Mouse (Mus musculus) MEL (cell line): ENCODE measurements around the gene Spcs2. TPM values are rescaled to one million over a fixed set of nuclear protein-coding genes. Genes with fewer than 3 reads are reported as not detected.
A peak's percentile ranks its signal among the peaks of the same experiment; 100 is the strongest.

Experiments used
- DNase-seq: peaks from one replicate; pipeline ENCODE4 v3.0.0; 2011; ENCODE audit warnings: low read depth, low spot score
- H3K27ac ChIP-seq: 2 replicates; pipeline ENCODE4 v1.5.1; 2012; ENCODE audit warnings: low read depth, mild to moderate bottlenecking, control low read depth, low read length, moderate library complexity; ENCODE audit not compliant: control insufficient read depth
- H3K27me3 ChIP-seq, 2 experiments: fragments of 150-350 bp in 1 of 2; sonication (generic) in 1 of 2; 2 replicates each; pipeline ENCODE4 v1.6.1; 2012; ENCODE audit warnings: low read length in 2 of 2, mild to moderate bottlenecking in 2 of 2, improper control_type of control experiment in 1 of 2, moderate library complexity in 1 of 2; ENCODE audit not compliant: insufficient read depth in 2 of 2, control insufficient read depth in 1 of 2
- H3K36me3 ChIP-seq, 2 experiments: 2 replicates each; pipeline ENCODE4 v1.6.1; 2012 to 2014; ENCODE audit warnings: low read length in 2 of 2, improper control_type of control experiment in 1 of 2, inconsistent platforms in 1 of 2, mild to moderate bottlenecking in 1 of 2; ENCODE audit not compliant: insufficient read depth in 2 of 2, control insufficient read depth in 1 of 2
- H3K4me1 ChIP-seq, 2 experiments: fragments of 150-350 bp in 1 of 2; sonication (generic) in 1 of 2; 2 replicates each; pipeline ENCODE4 v1.6.1; 2012; ENCODE audit warnings: low read length in 2 of 2, improper control_type of control experiment in 1 of 2, mild to moderate bottlenecking in 1 of 2; ENCODE audit not compliant: insufficient read depth in 2 of 2, control insufficient read depth in 1 of 2
- H3K4me3 ChIP-seq, 2 experiments: fragments of 150-350 bp in 1 of 2; sonication (generic) in 1 of 2; 2 replicates each; pipeline ENCODE4 v1.5.1; 2012; ENCODE audit warnings: low read depth in 2 of 2, low read length in 2 of 2, mild to moderate bottlenecking in 2 of 2, moderate library complexity in 2 of 2, control low read depth in 1 of 2, improper control_type of control experiment in 1 of 2; ENCODE audit not compliant: control insufficient read depth in 1 of 2, insufficient read depth in 1 of 2
- H3K79me2 ChIP-seq: 2 replicates; pipeline ENCODE4 v1.6.1; 2012; ENCODE audit warnings: mild to moderate bottlenecking, low read length, moderate library complexity; ENCODE audit not compliant: control insufficient read depth, poor library complexity, insufficient read depth
- H3K9ac ChIP-seq: 2 replicates; pipeline ENCODE4 v1.6.1; 2012; ENCODE audit warnings: low read depth, mild to moderate bottlenecking, control low read depth, low read length, moderate library complexity; ENCODE audit not compliant: control insufficient read depth, poor library complexity, severe bottlenecking
- H3K9me3 ChIP-seq: fragments of 150-350 bp; sonication (generic); replicated peaks from 2 replicates; pipeline ENCODE4 v1.6.1; 2012; ENCODE audit warnings: mild to moderate bottlenecking, low read length, improper control_type of control experiment, moderate library complexity; ENCODE audit not compliant: insufficient read depth
- CHD1 ChIP-seq: IDR thresholded peaks from 2 replicates; pipeline ENCODE4 v1.6.1; 2012; ENCODE audit warnings: low read depth, mild to moderate bottlenecking, inconsistent platforms, low read length, improper control_type of control experiment
- CHD2 ChIP-seq: IDR thresholded peaks from 2 replicates; pipeline ENCODE4 v1.6.1; 2011; ENCODE audit warnings: low read length, improper control_type of control experiment
- CTCF ChIP-seq, 3 experiments: IDR thresholded peaks in 2 of 3; conservative IDR thresholded peaks in 1 of 3; 2 replicates each; pipeline ENCODE4 v1.5.1; 2011 to 2012; ENCODE audit warnings: low read length in 3 of 3, low read depth in 2 of 3, mild to moderate bottlenecking in 2 of 3, improper control_type of control experiment in 1 of 3, inconsistent platforms in 1 of 3, mixed read lengths in 1 of 3, moderate library complexity in 1 of 3; ENCODE audit not compliant: control insufficient read depth in 1 of 3, insufficient read depth in 1 of 3, poor library complexity in 1 of 3, severe bottlenecking in 1 of 3
- ELF1 ChIP-seq: IDR thresholded peaks from 2 replicates; pipeline ENCODE4 v1.6.1; 2014; ENCODE audit warnings: low read depth, mild to moderate bottlenecking, inconsistent platforms, low read length, improper control_type of control experiment, moderate library complexity
- EP300 ChIP-seq, 2 experiments: IDR thresholded peaks; 2 replicates each; pipeline ENCODE4 v1.6.1; 2011; ENCODE audit warnings: improper control_type of control experiment in 2 of 2, low read length in 2 of 2, low read depth in 1 of 2, mild to moderate bottlenecking in 1 of 2
- ETS1 ChIP-seq: IDR thresholded peaks from 2 replicates; pipeline ENCODE4 v1.6.1; 2012; ENCODE audit warnings: low read depth, mild to moderate bottlenecking, inconsistent platforms, low read length, improper control_type of control experiment, moderate library complexity
- GABPA ChIP-seq: IDR thresholded peaks from 2 replicates; pipeline ENCODE4 v1.6.1; 2012; ENCODE audit warnings: low read depth, mild to moderate bottlenecking, inconsistent platforms, low read length, improper control_type of control experiment, moderate library complexity
- JUND ChIP-seq: IDR thresholded peaks from 2 replicates; pipeline ENCODE4 v1.6.1; 2011; ENCODE audit warnings: low read depth, mild to moderate bottlenecking, improper control_type of control experiment, low read length
- KAT2A ChIP-seq: conservative IDR thresholded peaks from 2 replicates; pipeline ENCODE4 v1.6.1; 2012; ENCODE audit warnings: low read depth, low read length, improper control_type of control experiment, inconsistent platforms
- MAFK ChIP-seq: IDR thresholded peaks from 2 replicates; pipeline ENCODE4 v1.6.1; 2011; ENCODE audit warnings: low read depth, mild to moderate bottlenecking, low read length, improper control_type of control experiment, borderline replicate concordance
- MAZ ChIP-seq: IDR thresholded peaks from 2 replicates; pipeline ENCODE4 v1.6.1; 2012; ENCODE audit warnings: low read depth, mild to moderate bottlenecking, inconsistent platforms, low read length, improper control_type of control experiment
- MXI1 ChIP-seq: IDR thresholded peaks from 2 replicates; pipeline ENCODE4 v1.6.1; 2011; ENCODE audit warnings: mild to moderate bottlenecking, low read depth, low read length, improper control_type of control experiment
- MYC ChIP-seq: IDR thresholded peaks from 2 replicates; pipeline ENCODE4 v1.6.1; 2011; ENCODE audit warnings: low read depth, mild to moderate bottlenecking, low read length, improper control_type of control experiment, moderate library complexity
- NELFE ChIP-seq: IDR thresholded peaks from 2 replicates; pipeline ENCODE4 v1.6.1; 2011; ENCODE audit warnings: low read depth, low read length, improper control_type of control experiment
- NRF1 ChIP-seq: IDR thresholded peaks from 2 replicates; pipeline ENCODE4 v1.6.1; 2014; ENCODE audit warnings: low read depth, mild to moderate bottlenecking, inconsistent platforms, low read length, improper control_type of control experiment, moderate library complexity; ENCODE audit not compliant: poor library complexity, insufficient read depth, severe bottlenecking
- POLR2A ChIP-seq, 2 experiments: IDR thresholded peaks; 2 replicates each; pipeline ENCODE4 v1.6.1; 2011 to 2012; ENCODE audit warnings: low read length in 2 of 2, mild to moderate bottlenecking in 2 of 2, control low read depth in 1 of 2, improper control_type of control experiment in 1 of 2, low read depth in 1 of 2, moderate library complexity in 1 of 2; ENCODE audit not compliant: control insufficient read depth in 1 of 2, insufficient read depth in 1 of 2, poor library complexity in 1 of 2
- POLR2AphosphoS5 ChIP-seq: IDR thresholded peaks from 2 replicates; pipeline ENCODE4 v1.6.1; 2012; ENCODE audit warnings: low read depth, borderline replicate concordance, mild to moderate bottlenecking, inconsistent platforms, low read length, moderate library complexity, mixed read lengths
- SIN3A ChIP-seq: IDR thresholded peaks from 2 replicates; pipeline ENCODE4 v1.6.1; 2012; ENCODE audit warnings: low read length, improper control_type of control experiment, inconsistent platforms
- SMC3 ChIP-seq: IDR thresholded peaks from 2 replicates; pipeline ENCODE4 v1.6.1; 2011; ENCODE audit warnings: low read depth, low read length, improper control_type of control experiment
- TAL1 ChIP-seq: IDR thresholded peaks from 2 replicates; pipeline ENCODE4 v1.6.1; 2012; ENCODE audit warnings: mild to moderate bottlenecking, inconsistent platforms, low read length, moderate library complexity, mixed read lengths
- TBP ChIP-seq: IDR thresholded peaks from 2 replicates; pipeline ENCODE4 v1.8.0; 2011; ENCODE audit warnings: low read depth, low read length, improper control_type of control experiment
- TCF12 ChIP-seq: IDR thresholded peaks from 2 replicates; pipeline ENCODE4 v1.6.1; 2014; ENCODE audit warnings: low read depth, mild to moderate bottlenecking, inconsistent platforms, low read length, improper control_type of control experiment, moderate library complexity
- UBTF ChIP-seq: IDR thresholded peaks from 2 replicates; pipeline ENCODE4 v1.6.1; 2012; ENCODE audit warnings: low read depth, mild to moderate bottlenecking, inconsistent platforms, low read length, improper control_type of control experiment, moderate library complexity, borderline replicate concordance; ENCODE audit not compliant: insufficient read depth
- USF1 ChIP-seq: IDR thresholded peaks from 2 replicates; pipeline ENCODE4 v1.6.1; 2014; ENCODE audit warnings: low read depth, mild to moderate bottlenecking, inconsistent platforms, low read length, improper control_type of control experiment, moderate library complexity
- ZC3H11A ChIP-seq: IDR thresholded peaks from 2 replicates; pipeline ENCODE4 v1.6.1; 2012; ENCODE audit warnings: low read depth, mild to moderate bottlenecking, inconsistent platforms, low read length, improper control_type of control experiment
- ZKSCAN1 ChIP-seq: IDR thresholded peaks from 2 replicates; pipeline ENCODE4 v1.6.1; 2012; ENCODE audit warnings: low read depth, mild to moderate bottlenecking, inconsistent platforms, low read length, improper control_type of control experiment, moderate library complexity
- ZMIZ1 ChIP-seq: IDR thresholded peaks from 2 replicates; pipeline ENCODE4 v1.6.1; 2012; ENCODE audit warnings: low read depth, mild to moderate bottlenecking, inconsistent platforms, low read length, improper control_type of control experiment, moderate library complexity
- ZNF384 ChIP-seq: IDR thresholded peaks from 2 replicates; pipeline ENCODE4 v1.6.1; 2012; ENCODE audit warnings: low read depth, mild to moderate bottlenecking, inconsistent platforms, low read length, improper control_type of control experiment
- polyA plus RNA-seq, 2 experiments: library from polyadenylated mRNA; stranded (reverse) in 1 of 2; unstranded in 1 of 2; fragments of >175 nt in 1 of 2; fragments of >200 nt in 1 of 2; gene quantifications; 2 replicates each; pipeline versions ENCODE4 v1.2.1 to v1.2.4; 2012; ENCODE audit warnings: low replicate concordance in 2 of 2, low read depth in 1 of 2; ENCODE audit not compliant: insufficient read length in 2 of 2, insufficient read depth in 1 of 2, missing spikeins in 1 of 2
- total RNA-seq: library from RNA; depleted of rRNA; stranded (reverse); fragments of 300-350 nt; gene quantifications from 2 replicates; pipeline ENCODE4 v1.2.3, GENCODE M21; 2012

The Spcs2 gene
- total and polyA plus RNA-seq, 3 experiments = 152 to 241 TPM; not detected in 1

- Histone ChIP-seq H3K4me3 (no peak overlapping the region), H3K79me2 (no peaks in the 10 kb centered on the region), H3K9ac (no peak overlapping the region), H3K27me3 (no peaks in the 10 kb centered on the region), H3K27ac (no peak overlapping the region), H3K9me3 (no peaks in the 10 kb centered on the region), H3K36me3 (peaks cover 0 to 21% of the 10 kb centered on the region in 2 experiments; a peak in 2 of 4 replicates), H3K4me1 (peaks cover 15 to 27% of the 10 kb centered on the region in 2 experiments)
- TF ChIP-seq KAT2A (no peak), CTCF (IDR thresholded peaks at IDR 0.05 in 2 of 3, conservative IDR thresholded peaks at IDR 0.05 in 1 of 3; ENCODE audit: control insufficient read depth in 1 of 3, insufficient read depth in 1 of 3, low read depth in 2 of 3, low read length in 3 of 3, poor library complexity in 1 of 3, severe bottlenecking in 1 of 3) (no peak), TCF12 (no peak), ZKSCAN1 (no peak), CHD2 (no peak), MAFK (no peak), SIN3A (no peak), SMC3 (no peak), CHD1 (no peak), ELF1 (no peak), ZNF384 (no peak), MYC (no peak), ETS1 (no peak), JUND (no peak), ZC3H11A (no peak), POLR2AphosphoS5 (no peak), NELFE (no peak), TAL1 (no peak), USF1 (no peak)
- DNase-seq = no peak
These were observed 1.2 kb upstream of the Spcs2 start for GRCm38 (mm10) chr7:99864241-99865028.

GRCm38 (mm10) chr7:99858813-99859585 lies 4.3 kb downstream of the Spcs2 start, which contains the start of gene Xrra1:
Gene Xrra1 (plus strand): TSS chr7:99859116.
- DNase-seq = peak; percentile 99
- Histone ChIP-seq H3K4me3 (peak within 1 kb of the TSS; percentile 88 to 95), H3K27ac (peak within 1 kb of the TSS; percentile 65), H3K9ac (peak within 1 kb of the TSS; percentile 97), H3K4me1 (peaks cover 12 to 14% of the 10 kb centered on the region in 2 experiments), H3K27me3 (no peaks in the 10 kb centered on the region), H3K36me3 (peaks cover 13 to 16% of the 10 kb centered on the region in 2 experiments), H3K9me3 (no peaks in the 10 kb centered on the region), H3K79me2 (peaks cover 25% of the 10 kb centered on the region)
- peak; percentile 87 for TF ChIP-seq ZKSCAN1
- no peak for TF ChIP-seq GABPA
- TF ChIP-seq POLR2A (IDR thresholded peaks at IDR 0.05; ENCODE audit: control insufficient read depth in 1 of 2, insufficient read depth in 1 of 2, low read depth in 1 of 2, low read length in 2 of 2, poor library complexity in 1 of 2) = peak; percentile 42 to 89; a peak in 2 of 4 replicates
- peak; percentile 49 for TF ChIP-seq MXI1
- TF ChIP-seq POLR2AphosphoS5 = no peak
- peak; percentile 89 for TF ChIP-seq NELFE
- peak; percentile 45; the same call in 1 of the 2 replicates for TF ChIP-seq NRF1
- TF ChIP-seq MYC = peak; percentile 75
- TF ChIP-seq EP300 (IDR thresholded peaks at IDR 0.05; ENCODE audit: low read depth in 1 of 2, low read length in 2 of 2) = no peak
- TF ChIP-seq ZMIZ1 = peak; percentile 82; the same call in 1 of the 2 replicates
- peak; percentile 95 for TF ChIP-seq SIN3A
- 0 out of 2 replicates have a peak, but pooled peaks have one; percentile 21 for TF ChIP-seq MAZ
- TF ChIP-seq TBP = peak; percentile 78
- no peak for TF ChIP-seq TAL1
- TF ChIP-seq ZNF384 = no peak
- peak; percentile 99 for TF ChIP-seq USF1
- TF ChIP-seq UBTF = no peak
